Mouse (Mus musculus): Measurements from ENCODE around the gene Calml4.

Calml4 gene

DNA sequence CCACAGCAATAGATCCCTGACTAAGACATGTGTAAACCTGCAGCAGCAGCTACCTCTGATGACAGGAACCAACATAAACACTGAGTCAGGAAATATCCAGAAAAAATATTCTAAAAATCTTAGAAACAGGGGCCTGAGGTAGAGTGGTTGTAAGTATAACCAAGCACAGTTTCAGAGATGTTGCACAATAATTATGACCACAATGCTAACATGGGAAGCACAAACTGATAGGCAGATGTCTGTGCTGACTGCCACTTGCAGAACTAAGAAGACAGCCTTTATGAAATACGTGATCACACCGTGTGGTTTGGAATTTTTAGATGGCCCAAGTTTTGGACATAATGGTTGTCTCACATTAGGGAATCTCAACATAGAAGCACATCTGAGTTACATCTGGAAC is 46.0 kb downstream of the Calml4 start:
- DNase-seq (ENCODE audit: low spot score), result no peak

DNA sequence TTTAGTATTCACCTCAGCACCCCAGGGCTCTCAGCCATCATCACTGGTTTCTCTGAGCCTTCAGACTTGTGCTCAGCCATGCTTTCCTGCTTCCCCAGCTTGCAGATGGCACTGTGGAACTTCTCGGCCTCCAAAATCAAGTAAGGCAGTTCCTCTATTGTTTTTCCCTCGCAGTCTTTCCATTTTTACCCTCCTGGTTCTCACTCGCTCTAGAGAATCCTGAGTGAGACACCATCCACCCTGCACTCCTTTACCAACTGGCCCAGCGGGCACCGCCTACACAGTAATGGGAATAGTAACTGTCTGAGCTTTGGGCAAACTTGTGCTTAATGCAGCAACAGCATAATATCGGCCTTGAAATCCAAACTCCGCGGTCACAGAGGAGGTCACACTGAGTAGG is 47.2 kb downstream of the Calml4 start:
- DNase-seq (ENCODE audit: low spot score), result no peak

DNA sequence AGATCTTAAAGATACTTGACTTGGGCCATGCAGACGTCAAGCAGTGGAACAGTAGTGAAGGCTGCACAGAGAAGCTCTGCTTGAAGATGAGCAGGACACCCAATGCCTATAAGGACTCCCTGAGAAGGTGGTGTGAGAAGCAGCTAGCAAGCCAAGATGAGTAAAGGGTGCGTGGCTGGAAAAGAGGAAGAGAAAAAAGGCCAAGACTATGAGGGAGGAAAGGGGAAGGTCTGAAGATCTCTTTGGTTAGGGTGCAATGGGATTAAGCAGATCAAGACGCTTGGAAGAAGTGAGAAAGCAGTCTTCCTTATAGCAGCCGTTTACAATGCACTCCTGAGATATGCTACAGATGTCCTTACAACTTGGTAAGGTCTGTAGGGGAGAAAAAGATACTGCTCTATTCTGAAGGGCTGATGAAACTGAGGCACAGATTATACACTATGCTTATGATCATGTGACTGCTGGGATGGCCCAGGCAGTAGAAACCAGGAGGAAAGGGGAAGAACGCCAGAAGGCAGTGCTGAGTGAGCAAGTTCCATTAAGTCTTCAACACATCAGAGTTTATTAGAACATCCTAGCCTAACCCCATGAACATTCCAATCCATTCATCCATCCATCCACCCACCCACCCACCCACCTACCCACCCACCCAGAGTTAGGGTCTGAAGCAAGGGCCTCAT is 55.6 kb downstream of the Calml4 start:
- no peak for DNase-seq (ENCODE audit: low spot score)

- DNase-seq (ENCODE audit: low spot score), result no peak
Measured at GRCm38 (mm10) chr9:62917059-62917458, 59.2 kb downstream of the Calml4 start.

GRCm38 (mm10) chr9:62920877-62921276 is 63.0 kb downstream of the Calml4 start:
- no peak for DNase-seq (ENCODE audit: low spot score)

GRCm38 (mm10) chr9:62924886-62925610 is 67.2 kb downstream of the Calml4 start:
- no peak for DNase-seq (ENCODE audit: low spot score)

Data from urinary bladder, postnatal 10 days (tissue).